Comparison of ENCODE assay signal across 37 mouse cellular contexts in the genomic region with DNA sequence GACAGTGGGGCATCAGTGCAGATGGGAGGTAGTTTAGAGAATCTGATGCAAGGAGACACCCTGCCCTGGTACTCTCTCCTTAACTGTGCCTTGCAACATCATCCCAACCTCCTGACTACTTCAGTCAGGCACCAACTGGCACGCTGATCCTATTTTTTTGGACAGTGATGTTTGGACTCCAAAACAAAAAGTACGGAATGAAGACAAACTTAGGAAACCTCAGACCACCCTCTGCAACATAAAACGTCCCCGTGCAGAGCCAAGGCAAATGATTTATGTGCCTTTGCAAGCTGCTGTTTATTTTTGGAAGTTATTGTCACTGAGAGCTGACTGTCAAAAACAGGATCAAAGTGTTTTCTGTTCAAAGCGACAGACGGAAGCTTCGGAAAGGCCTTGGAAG. TPM values are rescaled to one million over a fixed set of nuclear protein-coding genes. Genes with fewer than 3 reads are reported as not detected.
DNase-seq lines count a peak whose midpoint lies in the region; ATAC-seq and TF ChIP-seq lines count a peak whose summit lies in the region.
"Had no signal": no experiment of that assay in that cellular context is flagged by ENCODE, and none has a peak within 500 bp of the region (broad histone marks: within the 10 kb centered on the region; RNA-seq: fewer than 3 reads in every experiment).

No protein-coding gene starts in this region.

- no peak overlapping the region for H3K9ac ChIP-seq in heart, embryonic 16.5 days (ENCODE audit: low read length)
- H3K9ac ChIP-seq in lung, embryonic 14.5 days: no peak overlapping the region
- H3K9ac ChIP-seq: embryonic facial prominence, embryonic 13.5 days; heart, embryonic 12.5 days; hindbrain, embryonic 14.5 days; limb, embryonic 12.5 days; liver, embryonic 15.5 days; lung, embryonic 15.5 days; neural tube, embryonic 12.5 days had no signal

- no peaks in the 10 kb centered on the region for H3K27me3 ChIP-seq in heart, embryonic 16.5 days (ENCODE audit: control insufficient read depth, insufficient read depth, low read length)
- no peaks in the 10 kb centered on the region for H3K27me3 ChIP-seq in lung, embryonic 14.5 days (ENCODE audit: insufficient read depth, low read length)
- H3K27me3 ChIP-seq: embryonic facial prominence, embryonic 13.5 days; heart, embryonic 12.5 days; limb, embryonic 12.5 days; liver, embryonic 15.5 days; lung, embryonic 15.5 days; neural tube, embryonic 12.5 days had no signal

- H3K4me2 ChIP-seq in heart, embryonic 16.5 days (ENCODE audit: low read depth, low read length): peak overlapping the region; percentile 28; the same call in 1 of the 2 replicates
- no peak overlapping the region for H3K4me2 ChIP-seq in lung, embryonic 14.5 days
- H3K4me2 ChIP-seq: embryonic facial prominence, embryonic 13.5 days; heart, embryonic 12.5 days; hindbrain, embryonic 14.5 days; limb, embryonic 12.5 days; liver, embryonic 15.5 days; lung, embryonic 15.5 days; midbrain, embryonic 11.5 days; neural tube, embryonic 12.5 days had no signal

- ATAC-seq in heart, embryonic 16.5 days (replicated peaks; ENCODE audit: extremely low read depth, insufficient read depth, low FRiP score): no peak
- ATAC-seq in lung, embryonic 14.5 days (ENCODE audit: insufficient read depth): no peak
- no peak for ATAC-seq in megakaryocyte progenitor cell, adult 5-6 weeks (replicated peaks; ENCODE audit: poor library complexity)
- ATAC-seq: CD4-positive, CD25-positive, alpha-beta regulatory T cell, adult 4 months; forebrain, embryonic 16.5 days; intestine, postnatal 0 days; midbrain, embryonic 16.5 days had no signal

- H3K4me3 ChIP-seq in heart, embryonic 16.5 days (ENCODE audit: low read length): no peak overlapping the region
- no peak overlapping the region for H3K4me3 ChIP-seq in lung, embryonic 14.5 days (ENCODE audit: low read depth, low read length)
- H3K4me3 ChIP-seq: embryonic facial prominence, embryonic 13.5 days; forebrain, embryonic 10.5 days; heart, embryonic 12.5 days; left cerebral cortex, adult 2 months; limb, embryonic 12.5 days; liver, embryonic 15.5 days; lung, embryonic 15.5 days; neural tube, embryonic 12.5 days had no signal

- intact Hi-C loops in gastrocnemius, postnatal 36 days (cut with DNase I): no loop called here
- intact Hi-C loops in heart, postnatal 36 days (cut with DNase I): no loop called here

- H3K36me3 ChIP-seq in heart, embryonic 16.5 days (ENCODE audit: control insufficient read depth, insufficient read depth): no peaks in the 10 kb centered on the region
- H3K36me3 ChIP-seq in lung, embryonic 14.5 days (ENCODE audit: insufficient read depth): no peaks in the 10 kb centered on the region
- H3K36me3 ChIP-seq: embryonic facial prominence, embryonic 13.5 days; forebrain, embryonic 10.5 days; heart, embryonic 12.5 days; limb, embryonic 12.5 days; liver, embryonic 15.5 days; lung, embryonic 15.5 days; neural tube, embryonic 12.5 days had no signal

- peak; percentile 55 for DNase-seq in gastrocnemius, postnatal 25 days
- no peak for DNase-seq in gastrocnemius, postnatal 36 days
- DNase-seq in heart, postnatal 36 days: no peak
- peak; percentile 45 for DNase-seq in lung, embryonic 14.5 days
- DNase-seq in lung, postnatal 4 days: no peak
- DNase-seq: adrenal gland, postnatal 14 days; cerebellum, adult 11-12 months; cerebellum, adult 9-11 months; kidney, postnatal 36 days; right cerebral cortex, adult 18-20 months; spleen, adult 18-20 months; thymus, postnatal 14 days had no signal

- no peaks in the 10 kb centered on the region for H3K9me3 ChIP-seq in heart, embryonic 16.5 days (replicated peaks; ENCODE audit: control insufficient read depth, low read length)
- H3K9me3 ChIP-seq in lung, embryonic 14.5 days (ENCODE audit: low read depth, low read length): no peaks in the 10 kb centered on the region
- H3K9me3 ChIP-seq: embryonic facial prominence, embryonic 13.5 days; forebrain, embryonic 10.5 days; limb, embryonic 12.5 days; liver, embryonic 15.5 days; lung, embryonic 15.5 days; neural tube, embryonic 12.5 days had no signal

- H3K27ac ChIP-seq in heart, embryonic 16.5 days (ENCODE audit: low read length): 0 out of 2 replicates have a peak overlapping the region, but pooled peaks have one; percentile 14
- H3K27ac ChIP-seq in lung, embryonic 14.5 days (ENCODE audit: low read depth): no peak overlapping the region
- H3K27ac ChIP-seq: embryonic facial prominence, embryonic 13.5 days; forebrain, embryonic 10.5 days; hindbrain, embryonic 14.5 days; left cerebral cortex, adult 2 months; limb, embryonic 12.5 days; liver, embryonic 15.5 days; lung, embryonic 15.5 days; neural tube, embryonic 12.5 days had no signal

- peaks cover 18% of the 10 kb centered on the region for H3K4me1 ChIP-seq in heart, embryonic 16.5 days (ENCODE audit: control insufficient read depth, insufficient read depth, low read length)
- H3K4me1 ChIP-seq in lung, embryonic 14.5 days (ENCODE audit: insufficient read depth): peaks cover 6% of the 10 kb centered on the region; the same call in 1 of the 2 replicates
- H3K4me1 ChIP-seq: forebrain, embryonic 10.5 days; limb, embryonic 12.5 days; liver, embryonic 15.5 days; neural tube, embryonic 12.5 days had no signal

- 31% methylated on average over 7 of the region's 7 CpGs for WGBS in heart, embryonic 16.5 days
- 20% methylated on average over 7 of the region's 7 CpGs for WGBS in lung, embryonic 14.5 days

- no peak for TF ChIP-seq CTCF in lung, embryonic 14.5 days (IDR thresholded peaks at IDR 0.05; ENCODE audit: low read depth)

RNA-seq across cellular contexts. Expression of a gene that starts 24.1 kb away (rescaled TPM):
- 10 to 100 TPM; 10.3 to 20.8 TPM for total RNA-seq in gastrocnemius, postnatal 25 days (2021)
- total RNA-seq in gastrocnemius, postnatal 36 days (2021): 10 to 100 TPM; 24.4 to 35.8 TPM
- 0.69 and 0.93 TPM in 2 replicates for polyA plus RNA-seq in heart, embryonic 16.5 days (2015; fragmentation: Nextera tagmentation; extraction: Ambion mirVana)
- 10 to 100 TPM; 52.2 to 59.3 TPM for total RNA-seq in heart, postnatal 36 days (2021)
- 0.13 TPM in 1 of 2 replicates, not detected in the other for polyA plus RNA-seq in lung, embryonic 14.5 days (2014; fragmentation: Nextera tagmentation; extraction: Ambion mirVana)
- total RNA-seq in megakaryocyte progenitor cell, adult 5-6 weeks (2015): not detected in 2 replicates
- total RNA-seq in megakaryocyte progenitor cell, adult 5-6 weeks (2017): not detected in 2 replicates
- total RNA-seq: adrenal gland, postnatal 14 days; common myeloid progenitor, adult 5-6 weeks; hematopoietic stem cell, adult 5-6 weeks; layer of hippocampus, postnatal 10 days; left cerebral cortex, adult 2 months; left cerebral cortex, postnatal 25 days; liver, adult 2 months; megakaryocyte, adult 5-6 weeks had no signal
- polyA plus RNA-seq: CD4-positive, CD25-positive, alpha-beta regulatory T cell, adult 4 months; embryonic facial prominence, embryonic 13.5 days; forebrain, embryonic 10.5 days; forebrain, embryonic 16.5 days; heart, embryonic 12.5 days; intestine, postnatal 0 days; limb, embryonic 12.5 days; liver, adult 2 months; lung, embryonic 15.5 days; midbrain, embryonic 11.5 days; midbrain, embryonic 16.5 days; neural tube, embryonic 12.5 days had no signal

RNA-seq across cellular contexts. Expression of a gene that starts 24.2 kb away (rescaled TPM):
- total RNA-seq in gastrocnemius, postnatal 25 days (2021): 100 to 1,000 TPM; 605 to 626 TPM
- 100 to 1,000 TPM; 587 to 626 TPM for total RNA-seq in gastrocnemius, postnatal 36 days (2021)
- polyA plus RNA-seq in heart, embryonic 16.5 days (2015; fragmentation: Nextera tagmentation; extraction: Ambion mirVana): 759 and 771 TPM in 2 replicates
- 1,000 to 10,000 TPM; 1,562 to 1,637 TPM for total RNA-seq in heart, postnatal 36 days (2021)
- polyA plus RNA-seq in lung, embryonic 14.5 days (2014; fragmentation: Nextera tagmentation; extraction: Ambion mirVana): 300 and 324 TPM in 2 replicates
- 127 and 130 TPM in 2 replicates for total RNA-seq in megakaryocyte progenitor cell, adult 5-6 weeks (2015)
- total RNA-seq in megakaryocyte progenitor cell, adult 5-6 weeks (2017): 319 and 343 TPM in 2 replicates

RNA-seq across cellular contexts. Expression of a gene that starts 37.2 kb away (rescaled TPM):
- total RNA-seq in gastrocnemius, postnatal 25 days (2021): under 1 TPM; 0.08 TPM
- total RNA-seq in gastrocnemius, postnatal 36 days (2021): under 1 TPM; 0.08 to 0.10 TPM
- polyA plus RNA-seq in heart, embryonic 16.5 days (2015; fragmentation: Nextera tagmentation; extraction: Ambion mirVana): 0.30 and 0.40 TPM in 2 replicates
- under 1 TPM; 0.42 to 0.46 TPM for total RNA-seq in heart, postnatal 36 days (2021)
- 0.09 and 0.15 TPM in 2 replicates for polyA plus RNA-seq in lung, embryonic 14.5 days (2014; fragmentation: Nextera tagmentation; extraction: Ambion mirVana)
- 0.05 TPM in 1 of 2 replicates, not detected in the other for total RNA-seq in megakaryocyte progenitor cell, adult 5-6 weeks (2015)
- not detected in 2 replicates for total RNA-seq in megakaryocyte progenitor cell, adult 5-6 weeks (2017)
- total RNA-seq: common myeloid progenitor, adult 5-6 weeks; hematopoietic stem cell, adult 5-6 weeks; liver, adult 2 months; megakaryocyte, adult 5-6 weeks had no signal
- polyA plus RNA-seq: CD4-positive, CD25-positive, alpha-beta regulatory T cell, adult 4 months; kidney, embryonic 14.5 days; liver, adult 2 months; liver, embryonic 15.5 days; stomach, embryonic 16.5 days had no signal

RNA-seq across cellular contexts. Expression of a gene that starts 45.5 kb away (rescaled TPM):
- 100 to 1,000 TPM; 183 to 199 TPM for total RNA-seq in gastrocnemius, postnatal 25 days (2021)
- 100 to 1,000 TPM; 206 to 260 TPM for total RNA-seq in gastrocnemius, postnatal 36 days (2021)
- polyA plus RNA-seq in heart, embryonic 16.5 days (2015; fragmentation: Nextera tagmentation; extraction: Ambion mirVana): 49.6 and 52.6 TPM in 2 replicates
- 1,000 to 10,000 TPM in 1 of 2 experiments, 100 to 1,000 TPM in 1; 760 to 1,125 TPM for total RNA-seq in heart, postnatal 36 days (2021)
- 0.09 and 0.61 TPM in 2 replicates for polyA plus RNA-seq in lung, embryonic 14.5 days (2014; fragmentation: Nextera tagmentation; extraction: Ambion mirVana)
- not detected in 2 replicates for total RNA-seq in megakaryocyte progenitor cell, adult 5-6 weeks (2015)
- not detected in 2 replicates for total RNA-seq in megakaryocyte progenitor cell, adult 5-6 weeks (2017)
- total RNA-seq: adrenal gland, postnatal 14 days; common myeloid progenitor, adult 5-6 weeks; hematopoietic stem cell, adult 5-6 weeks; layer of hippocampus, postnatal 10 days; left cerebral cortex, adult 2 months; left cerebral cortex, postnatal 25 days; megakaryocyte, adult 5-6 weeks had no signal
- polyA plus RNA-seq: CD4-positive, CD25-positive, alpha-beta regulatory T cell, adult 4 months; forebrain, embryonic 10.5 days; forebrain, embryonic 16.5 days; hindbrain, embryonic 14.5 days; intestine, postnatal 0 days; kidney, embryonic 14.5 days; limb, embryonic 12.5 days; liver, adult 2 months; midbrain, embryonic 11.5 days; midbrain, embryonic 16.5 days; neural tube, embryonic 12.5 days; urinary bladder, adult 2 months had no signal

Comparison
In these comparisons a context has a peak if more than half of its experiments do, and no peak if none do; other contexts are left out.
1. DNase-seq: peak in gastrocnemius, postnatal 25 days (single experiment) and lung, embryonic 14.5 days (single experiment); none in gastrocnemius, postnatal 36 days (0 of 2), heart, postnatal 36 days (0 of 2) and lung, postnatal 4 days (0 of 2).
2. RNA of a gene that starts 24.1 kb away (total RNA-seq): 52.2 to 59.3 TPM in heart, postnatal 36 days, 24.4 to 35.8 TPM in gastrocnemius, postnatal 36 days and 10.3 to 20.8 TPM in gastrocnemius, postnatal 25 days; not detected in megakaryocyte progenitor cell, adult 5-6 weeks; every median in the first group is over 10 times any median in the second.